Mouse (Mus musculus) CH12.LX (cell line): ENCODE results near the gene Etl4. TPM values are rescaled to one million over a fixed set of nuclear protein-coding genes. Genes with fewer than 3 reads are reported as not detected.

Source experiments
- DNase-seq: peaks from one replicate; pipeline ENCODE4 v3.0.0-alpha.2; 2013; ENCODE audit errors: extremely low read depth
- H3K27ac ChIP-seq: 2 replicates; pipeline ENCODE4 v1.5.1; 2012; ENCODE audit warnings: low read depth, mild to moderate bottlenecking, control low read depth, moderate library complexity; ENCODE audit not compliant: insufficient read depth
- H3K27me3 ChIP-seq: replicated peaks from 2 replicates; pipeline ENCODE3; 2012; ENCODE audit warnings: inconsistent platforms
- H3K36me3 ChIP-seq, 2 experiments: replicated peaks in 1 of 2; 2 replicates each; pipeline versions ENCODE3 to v1.6.1; 2012; ENCODE audit warnings: inconsistent platforms in 1 of 2, low read length in 1 of 2, mild to moderate bottlenecking in 1 of 2, mixed read lengths in 1 of 2, moderate library complexity in 1 of 2; ENCODE audit not compliant: control insufficient read depth in 1 of 2, insufficient read depth in 1 of 2
- H3K4me1 ChIP-seq, 2 experiments: 2 replicates each; pipeline ENCODE4 v1.6.1; 2012; ENCODE audit warnings: inconsistent platforms in 1 of 2, moderate library complexity in 1 of 2; ENCODE audit not compliant: insufficient read depth in 2 of 2, control insufficient read depth in 1 of 2
- H3K4me2 ChIP-seq: 2 replicates; pipeline ENCODE4 v1.6.1; 2012; ENCODE audit warnings: low read depth, mild to moderate bottlenecking, control low read depth; ENCODE audit not compliant: poor library complexity, insufficient read depth, severe bottlenecking
- H3K4me3 ChIP-seq, 3 experiments: fragments of 150-350 bp in 1 of 3; sonication (generic) in 1 of 3; replicated peaks in 1 of 3; 2 replicates each; pipeline versions ENCODE3 to v1.5.1; 2011 to 2012; ENCODE audit warnings: low read depth in 2 of 3, low read length in 2 of 3, mild to moderate bottlenecking in 2 of 3, moderate library complexity in 2 of 3, control low read depth in 1 of 3, improper control_type of control experiment in 1 of 3, inconsistent platforms in 1 of 3, mixed read lengths in 1 of 3; ENCODE audit not compliant: poor library complexity in 1 of 3
- H3K79me2 ChIP-seq: replicated peaks from 2 replicates; pipeline ENCODE4 v1.6.1; 2012; ENCODE audit warnings: mild to moderate bottlenecking, moderate library complexity; ENCODE audit not compliant: control insufficient read depth, poor library complexity, insufficient read depth, severe bottlenecking; ENCODE audit errors: extremely low read depth
- H3K9ac ChIP-seq: 2 replicates; pipeline ENCODE4 v1.6.1; 2012; ENCODE audit warnings: low read depth, mild to moderate bottlenecking, control low read depth, moderate library complexity; ENCODE audit not compliant: insufficient read depth
- H3K9me3 ChIP-seq: replicated peaks from 2 replicates; pipeline ENCODE3; 2012; ENCODE audit warnings: low read length, inconsistent platforms, mixed read lengths
- CHD1 ChIP-seq: IDR thresholded peaks from 2 replicates; pipeline ENCODE4 v1.6.1; 2012; ENCODE audit warnings: low read depth, low read length, improper control_type of control experiment, inconsistent platforms
- CHD2 ChIP-seq: IDR thresholded peaks from 2 replicates; pipeline ENCODE4 v1.6.1; 2011; ENCODE audit warnings: low read length, improper control_type of control experiment
- CTCF ChIP-seq, 2 experiments: IDR thresholded peaks in 1 of 2; conservative IDR thresholded peaks in 1 of 2; 2 replicates each; pipeline ENCODE4 v1.5.1; 2011 to 2012; ENCODE audit warnings: low read depth in 2 of 2, low read length in 2 of 2, improper control_type of control experiment in 1 of 2, inconsistent platforms in 1 of 2, mild to moderate bottlenecking in 1 of 2, moderate library complexity in 1 of 2
- E2F4 ChIP-seq: IDR thresholded peaks from 2 replicates; pipeline ENCODE4 v1.6.1; 2011; ENCODE audit warnings: low read depth, low read length, improper control_type of control experiment; ENCODE audit not compliant: insufficient replicate concordance
- ELF1 ChIP-seq: IDR thresholded peaks from 2 replicates; pipeline ENCODE4 v1.6.1; 2014; ENCODE audit warnings: low read depth, mild to moderate bottlenecking, inconsistent platforms, low read length, improper control_type of control experiment
- ETS1 ChIP-seq: conservative IDR thresholded peaks from 2 replicates; pipeline ENCODE4 v1.6.1; 2012; ENCODE audit warnings: low read depth, mild to moderate bottlenecking, inconsistent platforms, low read length, improper control_type of control experiment, moderate library complexity
- GABPA ChIP-seq: IDR thresholded peaks from 2 replicates; pipeline ENCODE4 v1.6.1; 2012; ENCODE audit warnings: low read depth, low read length, improper control_type of control experiment, inconsistent platforms; ENCODE audit not compliant: insufficient replicate concordance
- HCFC1 ChIP-seq: IDR thresholded peaks from 2 replicates; pipeline ENCODE4 v1.6.1; 2012; ENCODE audit warnings: low read depth, mild to moderate bottlenecking, inconsistent platforms, low read length, improper control_type of control experiment
- JUN ChIP-seq: IDR thresholded peaks from 2 replicates; pipeline ENCODE4 v1.6.1; 2011; ENCODE audit warnings: low read depth, mild to moderate bottlenecking, low read length, improper control_type of control experiment, moderate library complexity; ENCODE audit not compliant: insufficient read depth
- JUND ChIP-seq: conservative IDR thresholded peaks from 2 replicates; pipeline ENCODE4 v1.6.1; 2011; ENCODE audit warnings: low read depth, low read length, improper control_type of control experiment
- KAT2A ChIP-seq: IDR thresholded peaks from 2 replicates; pipeline ENCODE4 v1.6.1; 2012; ENCODE audit warnings: low read length, improper control_type of control experiment, inconsistent platforms; ENCODE audit not compliant: insufficient replicate concordance
- MAFK ChIP-seq: IDR thresholded peaks from 2 replicates; pipeline ENCODE4 v1.6.1; 2011; ENCODE audit warnings: low read length, improper control_type of control experiment; ENCODE audit not compliant: insufficient replicate concordance
- MAX ChIP-seq: IDR thresholded peaks from 2 replicates; pipeline ENCODE4 v1.6.1; 2011; ENCODE audit warnings: low read length, improper control_type of control experiment
- MAZ ChIP-seq: IDR thresholded peaks from 2 replicates; pipeline ENCODE4 v1.6.1; 2012; ENCODE audit warnings: low read depth, mild to moderate bottlenecking, inconsistent platforms, low read length, improper control_type of control experiment, moderate library complexity
- MEF2A ChIP-seq: IDR thresholded peaks from 2 replicates; pipeline ENCODE4 v1.6.1; 2014; ENCODE audit warnings: low read depth, mild to moderate bottlenecking, inconsistent platforms, low read length, improper control_type of control experiment, borderline replicate concordance
- MXI1 ChIP-seq: IDR thresholded peaks from 2 replicates; pipeline ENCODE4 v1.6.1; 2011; ENCODE audit warnings: mild to moderate bottlenecking, low read depth, low read length, improper control_type of control experiment
- MYC ChIP-seq: IDR thresholded peaks from 2 replicates; pipeline ENCODE4 v1.6.1; 2011; ENCODE audit warnings: low read depth, mild to moderate bottlenecking, improper control_type of control experiment, low read length
- NELFE ChIP-seq: IDR thresholded peaks from 2 replicates; pipeline ENCODE4 v1.6.1; 2011; ENCODE audit warnings: low read depth, low read length, improper control_type of control experiment
- PAX5 ChIP-seq: IDR thresholded peaks from 2 replicates; pipeline ENCODE4 v1.6.1; 2012; ENCODE audit warnings: low read length, inconsistent platforms, mixed read lengths
- RAD21 ChIP-seq: IDR thresholded peaks from 2 replicates; pipeline ENCODE4 v1.6.1; 2011; ENCODE audit warnings: low read depth, mild to moderate bottlenecking, low read length, improper control_type of control experiment, moderate library complexity
- RCOR1 ChIP-seq: conservative IDR thresholded peaks from 2 replicates; pipeline ENCODE4 v1.6.1; 2012; ENCODE audit warnings: low read depth, mild to moderate bottlenecking, inconsistent platforms, low read length, improper control_type of control experiment
- SIN3A ChIP-seq: IDR thresholded peaks from 2 replicates; pipeline ENCODE4 v1.6.1; 2012; ENCODE audit warnings: low read length, improper control_type of control experiment, inconsistent platforms
- SMC3 ChIP-seq: IDR thresholded peaks from 2 replicates; pipeline ENCODE4 v1.6.1; 2011; ENCODE audit warnings: low read depth, low read length, improper control_type of control experiment
- TBP ChIP-seq: conservative IDR thresholded peaks from 2 replicates; pipeline ENCODE4 v1.6.1; 2011; ENCODE audit warnings: low read depth, low read length, improper control_type of control experiment
- TCF12 ChIP-seq: IDR thresholded peaks from 2 replicates; pipeline ENCODE4 v1.6.1; 2014; ENCODE audit warnings: low read depth, mild to moderate bottlenecking, inconsistent platforms, low read length, improper control_type of control experiment
- UBTF ChIP-seq: IDR thresholded peaks from 2 replicates; pipeline ENCODE4 v1.6.1; 2012; ENCODE audit warnings: low read depth, mild to moderate bottlenecking, inconsistent platforms, low read length, improper control_type of control experiment, moderate library complexity
- USF1 ChIP-seq: IDR thresholded peaks from 2 replicates; pipeline ENCODE4 v1.6.1; 2014; ENCODE audit warnings: low read depth, mild to moderate bottlenecking, inconsistent platforms, low read length, improper control_type of control experiment
- USF2 ChIP-seq: conservative IDR thresholded peaks from 2 replicates; pipeline ENCODE4 v1.6.1; 2011; ENCODE audit warnings: low read depth, low read length, improper control_type of control experiment
- ZKSCAN1 ChIP-seq: IDR thresholded peaks from 2 replicates; pipeline ENCODE4 v1.6.1; 2012; ENCODE audit warnings: low read depth, inconsistent platforms, low read length, improper control_type of control experiment, borderline replicate concordance
- ZMIZ1 ChIP-seq: IDR thresholded peaks from 2 replicates; pipeline ENCODE4 v1.6.1; 2012; ENCODE audit warnings: low read depth, mild to moderate bottlenecking, inconsistent platforms, low read length, improper control_type of control experiment
- dilution Hi-C: fragments of 300-500 bp; cut with MboI; formaldehyde crosslinking; loops from 2 replicates; pipeline ENCODE4 v1.14.3; 2020; ENCODE audit warnings: low sequenced_read_pairs; ENCODE audit not compliant: extremely low pct_unique_long_range_greater_than_20kb, extremely low pct_ligation_motif_present
- in situ Hi-C: fragments of 300-500 bp; cut with MboI; formaldehyde crosslinking; loops from 3 replicates; pipeline ENCODE4 v1.14.3; 2019; ENCODE audit warnings: low sequenced_read_pairs, low pct_ligation_motif_present, low pct_unique_long_range_greater_than_20kb, mixed read lengths
- polyA plus RNA-seq: library from polyadenylated mRNA; unstranded; fragments of >175 nt; gene quantifications from 2 replicates; pipeline ENCODE4 v1.2.1, GENCODE M21; 2012; ENCODE audit warnings: low read depth; ENCODE audit not compliant: insufficient read length
- total RNA-seq, 2 experiments: library from RNA; depleted of rRNA; stranded (reverse); fragments of 300-350 nt in 1 of 2; fragments of >200 nt in 1 of 2; gene quantifications; 2 replicates each; pipeline ENCODE4 v1.2.3; 2012 to 2014

Gene Etl4
- total and polyA plus RNA-seq, 3 experiments: 7.2 to 18.6 (median 11.7) TPM

- Histone ChIP-seq H3K27ac (no peak overlapping the region), H3K4me2 (peak overlapping the region; percentile 82)
- peak; percentile 32; the same call in 1 of the 2 replicates for TF ChIP-seq CHD1
- no peak for TF ChIP-seq SMC3
- no peak for TF ChIP-seq ZMIZ1
- no peak for TF ChIP-seq TCF12
- TF ChIP-seq MEF2A: no peak
- no peak for TF ChIP-seq PAX5
- TF ChIP-seq ELF1: peak; percentile 30; the same call in 1 of the 2 replicates
- TF ChIP-seq TBP: 0 out of 2 replicates have a peak, but pooled peaks have one; percentile 33
- TF ChIP-seq E2F4: no peak
- TF ChIP-seq CTCF (conservative IDR thresholded peaks at IDR 0.05 in 1 of 2, IDR thresholded peaks at IDR 0.05 in 1 of 2; ENCODE audit: low read depth in 2 of 2, low read length in 2 of 2): no peak
- 0 out of 2 replicates have a peak, but pooled peaks have one; percentile 35 for TF ChIP-seq MYC
- TF ChIP-seq ZKSCAN1: no peak
- TF ChIP-seq UBTF: no peak
- TF ChIP-seq ETS1: 0 out of 2 replicates have a peak, but pooled peaks have one; percentile 11
- no peak for TF ChIP-seq MXI1
- peak; percentile 60; the same call in 1 of the 2 replicates for TF ChIP-seq SIN3A
- TF ChIP-seq KAT2A: no peak
- no peak for TF ChIP-seq HCFC1
- TF ChIP-seq USF2: no peak
- no peak for TF ChIP-seq CHD2
- TF ChIP-seq MAX: 0 out of 2 replicates have a peak, but pooled peaks have one; percentile 43
- no peak for TF ChIP-seq NELFE
- no peak for TF ChIP-seq JUND
- TF ChIP-seq RCOR1: no peak
- TF ChIP-seq RAD21: no peak
- no peak for TF ChIP-seq MAZ
- no peak for TF ChIP-seq GABPA
- TF ChIP-seq JUN: no peak
- TF ChIP-seq USF1: 0 out of 2 replicates have a peak, but pooled peaks have one; percentile 8
- TF ChIP-seq MAFK: no peak
- TF ChIP-seq, all 38 proteins: peak for 8
- dilution Hi-C loops: no loop called here
- H3K36me3 ChIP-seq: peaks cover 0 to 1% of the 10 kb centered on the region in 2 experiments
- peak overlapping the region; percentile 41 for H3K9ac ChIP-seq
- H3K79me2 ChIP-seq: no peaks in the 10 kb centered on the region
- H3K27me3 ChIP-seq: no peaks in the 10 kb centered on the region
- peaks cover 2 to 46% of the 10 kb centered on the region in 2 experiments; a peak in 2 of 4 replicates for H3K4me1 ChIP-seq
- no peaks in the 10 kb centered on the region for H3K9me3 ChIP-seq
- DNase-seq: peak; percentile 41
- in situ Hi-C loops: no loop called here
- H3K4me3 ChIP-seq: peak overlapping the region; percentile 31 to 55 (median 42)
Observed at GRCm38 (mm10) chr2:20737112-20737808, 827.7 kb downstream of the Etl4 start.
